Comparison of ENCODE assay signal across 9 mouse cellular contexts in the genomic region with DNA sequence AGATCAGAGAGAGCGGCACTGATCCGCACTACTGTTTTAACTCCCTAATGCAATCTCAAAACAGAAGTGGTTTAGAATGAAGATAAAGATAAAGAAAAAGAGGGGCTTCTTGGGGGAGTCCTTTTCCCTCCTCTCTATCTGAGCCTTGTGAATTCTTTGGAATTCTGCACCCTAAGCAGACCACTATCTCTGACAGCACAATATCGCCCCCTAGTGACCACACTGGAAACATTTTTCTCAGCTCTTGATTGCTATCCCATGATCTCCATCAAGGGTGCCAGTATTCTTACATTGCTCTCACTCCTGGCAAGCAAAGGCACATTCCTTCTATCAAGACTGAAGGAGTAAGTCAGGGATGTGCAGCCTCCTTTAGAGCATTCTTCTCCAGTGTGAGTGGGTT.
A peak's percentile ranks its signal among the peaks of the same experiment; 100 is the strongest.
DNase-seq lines count a peak whose midpoint lies in the region; ATAC-seq lines count a peak whose summit lies in the region.
"Had no signal": no experiment of that assay in that cellular context is flagged by ENCODE, and none has a peak within 500 bp of the region (broad histone marks: within the 10 kb centered on the region; RNA-seq: fewer than 3 reads in every experiment).

No protein-coding gene starts in this region.

- no peak overlapping the region for H3K9ac ChIP-seq in hindbrain, embryonic 13.5 days

- H3K4me2 ChIP-seq in hindbrain, embryonic 13.5 days = no peak overlapping the region

- ATAC-seq in hindbrain, embryonic 13.5 days (ENCODE audit: low FRiP score) = no peak

- WGBS in hindbrain, embryonic 10.5 days = 46% methylated on average over 3 of the region's 3 CpGs
- 52% methylated on average over 3 of the region's 3 CpGs for WGBS in hindbrain, embryonic 13.5 days

- peak; percentile 33 for DNase-seq in hindbrain, embryonic 10.5 days (ENCODE audit: low spot score)
- DNase-seq in Muller cell, postnatal 12 days (ENCODE audit: inconsistent ontology term) = peak; percentile 42
- peak; percentile 34 to 58 for DNase-seq in cerebellum, postnatal 36 days
- DNase-seq in heart, postnatal 36 days = peak; percentile 1 to 18
- peak; percentile 36 to 70 for DNase-seq in left cerebral cortex, postnatal 25 days (ENCODE audit: low spot score in 2 of 2)
- peak; percentile 79 for DNase-seq in retina, postnatal 1 day
- no peak for DNase-seq in thymus, postnatal 4 days

- H3K4me3 ChIP-seq in hindbrain, embryonic 10.5 days = no peak overlapping the region
- no peak overlapping the region for H3K4me3 ChIP-seq in hindbrain, embryonic 13.5 days
- H3K4me3 ChIP-seq: myocyte had no signal

- intact Hi-C loops in heart, postnatal 36 days (cut with DNase I) = loop anchor here (5.0 kb wide), 1 partner anchor 571 kb away; the partner anchor contains the start of gene Rtl9
- intact Hi-C loops in left cerebral cortex, postnatal 25 days (cut with DNase I) = loop anchor here (2.0 to 5.0 kb wide), 3 partner anchors 151 to 569 kb away; partner anchors contain the start of genes Pak3 and Rtl9

- peaks cover 6% of the 10 kb centered on the region; the same call in 1 of the 2 replicates for H3K4me1 ChIP-seq in hindbrain, embryonic 10.5 days (replicated peaks)
- peaks cover 20% of the 10 kb centered on the region for H3K4me1 ChIP-seq in hindbrain, embryonic 13.5 days (replicated peaks)

- no peaks in the 10 kb centered on the region for H3K36me3 ChIP-seq in hindbrain, embryonic 10.5 days
- no peaks in the 10 kb centered on the region for H3K36me3 ChIP-seq in hindbrain, embryonic 13.5 days

- peaks cover 60% of the 10 kb centered on the region for H3K27me3 ChIP-seq in hindbrain, embryonic 10.5 days (ENCODE audit: insufficient read depth, poor library complexity, severe bottlenecking)
- no peaks in the 10 kb centered on the region for H3K27me3 ChIP-seq in hindbrain, embryonic 13.5 days

- no peaks in the 10 kb centered on the region for H3K9me3 ChIP-seq in hindbrain, embryonic 10.5 days
- H3K9me3 ChIP-seq in hindbrain, embryonic 13.5 days = no peaks in the 10 kb centered on the region

- no peak overlapping the region for H3K27ac ChIP-seq in hindbrain, embryonic 10.5 days
- H3K27ac ChIP-seq in hindbrain, embryonic 13.5 days = no peak overlapping the region
